Mouse (Mus musculus) thymus, postnatal 14 days (tissue): ENCODE measurements around the gene Kdelc1.

ENCODE experiments used
- DNase-seq: peaks from one replicate; pipeline ENCODE4 v3.0.0; 2021

Kdelc1 gene

GRCm38 (mm10) chr1:44061836-44062235 lies 56.8 kb downstream of the Kdelc1 start, which contains the start of gene Gm8251:
Gene Gm8251, minus strand, starts transcription at chr1:44061936.
- DNase-seq: no peak

- DNase-seq: no peak
These were observed 60.8 kb downstream of the Kdelc1 start for GRCm38 (mm10) chr1:44057805-44058204.
